Mouse (Mus musculus): ENCODE measurements around the gene Rap1gds1. TPM values are rescaled to one million over a fixed set of nuclear protein-coding genes. Genes with fewer than 3 reads are reported as not detected.

Gene Rap1gds1
- polyA plus RNA-seq, 1 experiment from 2014 or later, result 89.0 TPM

DNA sequence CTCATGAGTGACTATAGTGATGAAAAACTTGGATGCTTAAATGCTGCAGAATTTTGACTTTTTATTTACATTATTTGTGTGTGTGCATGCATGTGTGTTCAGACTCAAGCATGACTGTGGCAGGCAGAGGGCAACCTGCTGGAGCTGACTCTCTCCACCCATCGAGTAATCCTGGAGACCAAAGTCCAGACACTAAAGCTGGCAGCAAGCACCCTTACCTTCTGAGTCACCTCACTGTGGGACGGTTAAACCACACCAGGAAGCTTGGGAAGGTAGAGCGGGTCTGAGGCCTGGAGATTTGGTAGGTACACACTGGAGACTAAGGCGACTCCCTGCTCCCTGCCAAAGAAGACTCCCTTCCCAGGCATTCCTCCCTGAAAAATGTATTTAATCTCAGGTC is 38.0 kb downstream of the Rap1gds1 start:
- ATAC-seq (ENCODE audit: insufficient read depth, low FRiP score, low TSS enrichment) (no peak), DNase-seq (ENCODE audit: low spot score) (no peak)
- H3K9me3 ChIP-seq (ENCODE audit: control insufficient read depth, low read length), result no peaks in the 10 kb centered on the region
- H3K4me3 ChIP-seq (ENCODE audit: low read depth, low read length), result no peak overlapping the region
- H3K4me1 ChIP-seq (ENCODE audit: control insufficient read depth, insufficient read depth, low read length), result no peaks in the 10 kb centered on the region
- WGBS, result 94% methylated on average over 4 of the region's 4 CpGs
- no peak overlapping the region for H3K9ac ChIP-seq (ENCODE audit: low read length)
- H3K36me3 ChIP-seq (ENCODE audit: control insufficient read depth, insufficient read depth, low read length), result no peaks in the 10 kb centered on the region
- no peak overlapping the region for H3K27ac ChIP-seq (ENCODE audit: low read depth, low read length)
- no peaks in the 10 kb centered on the region for H3K27me3 ChIP-seq (ENCODE audit: control insufficient read depth, insufficient read depth, low read length)
- H3K4me2 ChIP-seq (ENCODE audit: low read depth), result no peak overlapping the region

DNA sequence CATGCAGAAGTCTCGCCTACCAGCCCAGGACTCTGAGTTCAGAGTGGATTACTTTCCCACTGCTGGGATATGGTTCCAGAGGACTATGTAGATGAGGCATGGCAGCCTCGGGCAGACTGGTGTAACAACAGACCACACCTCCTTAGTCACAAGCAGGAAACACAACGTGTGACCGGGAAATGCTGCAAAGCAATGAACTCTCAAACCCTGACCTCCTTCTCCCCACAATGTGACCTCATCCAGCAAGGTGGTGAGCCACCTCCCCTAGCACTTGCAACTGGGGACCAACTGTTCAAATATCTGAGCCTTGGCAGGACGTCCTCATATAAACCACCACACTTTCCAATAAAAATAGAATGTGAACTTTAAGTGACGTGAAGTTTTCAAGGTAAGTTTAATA is 41.8 kb downstream of the Rap1gds1 start:
- 82% methylated on average over 6 of the region's 6 CpGs for WGBS
- no peak overlapping the region for H3K4me2 ChIP-seq (ENCODE audit: low read depth)
- H3K27ac ChIP-seq (ENCODE audit: low read depth, low read length), result no peak overlapping the region
- no peaks in the 10 kb centered on the region for H3K36me3 ChIP-seq (ENCODE audit: control insufficient read depth, insufficient read depth, low read length)
- DNase-seq (ENCODE audit: low spot score) (no peak), ATAC-seq (ENCODE audit: insufficient read depth, low FRiP score, low TSS enrichment) (no peak)
- no peaks in the 10 kb centered on the region for H3K27me3 ChIP-seq (ENCODE audit: control insufficient read depth, insufficient read depth, low read length)
- no peak overlapping the region for H3K9ac ChIP-seq (ENCODE audit: low read length)
- H3K4me1 ChIP-seq (ENCODE audit: control insufficient read depth, insufficient read depth, low read length), result no peaks in the 10 kb centered on the region
- H3K9me3 ChIP-seq (ENCODE audit: control insufficient read depth, low read length), result no peaks in the 10 kb centered on the region
- no peak overlapping the region for H3K4me3 ChIP-seq (ENCODE audit: low read depth, low read length)

DNA sequence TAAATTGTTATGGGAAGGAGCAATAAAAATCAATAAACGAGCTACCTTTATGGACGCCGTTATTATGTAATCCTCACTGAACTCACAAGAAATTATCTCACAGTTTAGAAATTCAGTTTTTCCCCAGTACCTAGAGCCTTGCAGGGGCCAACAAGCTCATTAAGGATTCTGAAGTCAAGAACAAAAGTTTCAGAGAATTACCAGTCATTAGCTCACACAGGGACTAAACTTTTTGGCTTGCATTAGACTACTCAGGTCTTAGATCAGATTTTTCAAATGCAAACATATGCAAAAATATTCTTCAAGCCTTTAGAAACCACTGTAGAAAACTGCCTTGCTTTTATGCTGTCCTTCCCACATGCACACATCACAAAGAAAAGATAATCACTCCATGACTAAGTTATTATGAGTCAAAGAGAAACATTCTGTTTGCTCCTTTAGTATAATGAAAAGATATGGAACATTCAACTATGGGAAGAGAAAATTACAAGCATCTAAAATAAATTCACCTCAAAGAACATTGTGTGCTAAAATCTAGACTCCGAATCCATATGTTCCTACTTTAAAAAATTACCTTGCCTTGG is 44.3 kb downstream of the Rap1gds1 start:
- Histone ChIP-seq H3K27me3 (ENCODE audit: control insufficient read depth, insufficient read depth, low read length) (no peaks in the 10 kb centered on the region), H3K36me3 (ENCODE audit: control insufficient read depth, insufficient read depth, low read length) (no peaks in the 10 kb centered on the region), H3K4me3 (ENCODE audit: low read depth, low read length) (no peak overlapping the region), H3K4me2 (ENCODE audit: low read depth) (no peak overlapping the region), H3K9me3 (ENCODE audit: control insufficient read depth, low read length) (no peaks in the 10 kb centered on the region), H3K9ac (ENCODE audit: low read length) (no peak overlapping the region), H3K4me1 (ENCODE audit: control insufficient read depth, insufficient read depth, low read length) (no peaks in the 10 kb centered on the region), H3K27ac (ENCODE audit: low read depth, low read length) (no peak overlapping the region)
- ATAC-seq (ENCODE audit: insufficient read depth, low FRiP score, low TSS enrichment), result no peak
- WGBS, result 88% methylated on average over 4 of the region's 4 CpGs
- DNase-seq (ENCODE audit: low spot score), result no peak

DNA sequence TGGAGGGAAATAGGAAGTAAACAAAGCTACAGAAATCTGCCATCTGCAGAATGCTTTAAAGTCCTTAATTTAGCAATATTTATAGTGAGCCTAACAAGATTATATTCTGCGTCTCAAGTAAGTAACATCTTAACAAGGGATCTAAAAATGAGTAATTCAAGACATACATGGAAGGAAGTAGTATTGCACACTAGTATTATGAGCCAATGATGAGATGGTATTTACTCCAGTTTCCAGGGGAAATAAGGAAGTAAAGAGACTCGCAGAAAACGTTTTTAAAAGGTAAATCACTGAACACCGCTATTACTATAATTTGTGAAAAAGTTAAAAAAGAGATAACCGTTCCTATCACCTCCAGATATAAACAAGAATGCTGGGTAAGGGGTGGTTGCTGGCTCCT is 49.9 kb downstream of the Rap1gds1 start:
- Histone ChIP-seq H3K9me3 (ENCODE audit: control insufficient read depth, low read length) (no peaks in the 10 kb centered on the region), H3K4me2 (ENCODE audit: low read depth) (no peak overlapping the region), H3K36me3 (ENCODE audit: control insufficient read depth, insufficient read depth, low read length) (no peaks in the 10 kb centered on the region), H3K4me3 (ENCODE audit: low read depth, low read length) (no peak overlapping the region), H3K27ac (ENCODE audit: low read depth, low read length) (no peak overlapping the region), H3K9ac (ENCODE audit: low read length) (no peak overlapping the region), H3K4me1 (ENCODE audit: control insufficient read depth, insufficient read depth, low read length) (0 out of 2 replicates have a peak, but pooled peaks cover 2% of the 10 kb centered on the region), H3K27me3 (ENCODE audit: control insufficient read depth, insufficient read depth, low read length) (no peaks in the 10 kb centered on the region)
- ATAC-seq (ENCODE audit: insufficient read depth, low FRiP score, low TSS enrichment) (no peak), DNase-seq (ENCODE audit: low spot score) (no peak)
- WGBS, result 92% methylated on average over 5 of the region's 5 CpGs

DNA sequence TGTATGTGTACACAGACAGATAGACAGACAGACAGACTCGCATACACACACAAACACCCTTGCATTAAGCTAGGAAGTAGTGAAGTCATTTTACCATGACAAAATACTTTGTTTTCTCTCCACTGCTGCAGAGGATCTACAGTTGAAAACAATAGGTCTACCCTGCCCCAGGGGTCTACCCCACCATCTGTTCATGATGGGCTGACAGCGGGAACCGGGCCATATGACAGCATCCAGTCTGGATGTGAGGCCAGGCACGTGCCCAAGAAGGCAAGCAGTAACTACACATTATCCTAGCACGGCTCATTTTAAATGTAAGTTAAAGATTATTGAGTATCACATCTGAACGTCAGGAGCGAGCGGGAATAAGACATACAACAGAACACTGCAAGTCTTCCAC is 51.4 kb downstream of the Rap1gds1 start:
- H3K4me2 ChIP-seq (ENCODE audit: low read depth), result no peak overlapping the region
- no peaks in the 10 kb centered on the region for H3K27me3 ChIP-seq (ENCODE audit: control insufficient read depth, insufficient read depth, low read length)
- H3K36me3 ChIP-seq (ENCODE audit: control insufficient read depth, insufficient read depth, low read length), result no peaks in the 10 kb centered on the region
- H3K4me3 ChIP-seq (ENCODE audit: low read depth, low read length), result no peak overlapping the region
- 56% methylated on average over 8 of the region's 8 CpGs for WGBS
- 0 out of 2 replicates have a peak, but pooled peaks cover 2% of the 10 kb centered on the region for H3K4me1 ChIP-seq (ENCODE audit: control insufficient read depth, insufficient read depth, low read length)
- H3K27ac ChIP-seq (ENCODE audit: low read depth, low read length), result no peak overlapping the region
- no peaks in the 10 kb centered on the region for H3K9me3 ChIP-seq (ENCODE audit: control insufficient read depth, low read length)
- DNase-seq (ENCODE audit: low spot score), result peak; percentile 45
- no peak overlapping the region for H3K9ac ChIP-seq (ENCODE audit: low read length)
- ATAC-seq (ENCODE audit: insufficient read depth, low FRiP score, low TSS enrichment), result peak; percentile 82

DNA sequence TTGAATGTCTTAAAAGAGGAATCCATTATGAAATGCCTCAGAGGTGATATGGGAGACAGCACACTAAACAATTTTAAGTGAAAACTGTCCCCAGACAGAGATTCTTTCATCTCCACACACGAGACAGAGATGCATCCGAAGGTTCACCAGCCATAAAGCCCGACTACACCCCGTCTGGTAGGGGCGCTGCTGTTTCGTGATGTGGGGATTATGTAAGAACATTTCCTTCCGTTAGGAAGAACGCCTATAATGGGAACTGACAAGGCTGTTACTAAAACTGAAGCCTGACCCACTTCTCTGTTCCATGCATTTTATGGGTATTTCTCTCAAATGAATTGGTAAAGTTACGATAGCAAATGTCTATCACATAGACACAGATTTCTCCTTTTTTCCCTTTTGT is 62.6 kb downstream of the Rap1gds1 start:
- DNase-seq (ENCODE audit: low spot score) (no peak), ATAC-seq (ENCODE audit: insufficient read depth, low FRiP score, low TSS enrichment) (no peak)
- no peak overlapping the region for H3K4me3 ChIP-seq (ENCODE audit: low read depth, low read length)
- no peak overlapping the region for H3K9ac ChIP-seq (ENCODE audit: low read length)
- no peak overlapping the region for H3K4me2 ChIP-seq (ENCODE audit: low read depth)
- no peaks in the 10 kb centered on the region for H3K4me1 ChIP-seq (ENCODE audit: control insufficient read depth, insufficient read depth, low read length)
- H3K27me3 ChIP-seq (ENCODE audit: control insufficient read depth, insufficient read depth, low read length), result no peaks in the 10 kb centered on the region
- H3K27ac ChIP-seq (ENCODE audit: low read depth, low read length), result no peak overlapping the region
- WGBS, result 91% methylated on average over 9 of the region's 9 CpGs
- no peaks in the 10 kb centered on the region for H3K36me3 ChIP-seq (ENCODE audit: control insufficient read depth, insufficient read depth, low read length)
- no peaks in the 10 kb centered on the region for H3K9me3 ChIP-seq (ENCODE audit: control insufficient read depth, low read length)

DNA sequence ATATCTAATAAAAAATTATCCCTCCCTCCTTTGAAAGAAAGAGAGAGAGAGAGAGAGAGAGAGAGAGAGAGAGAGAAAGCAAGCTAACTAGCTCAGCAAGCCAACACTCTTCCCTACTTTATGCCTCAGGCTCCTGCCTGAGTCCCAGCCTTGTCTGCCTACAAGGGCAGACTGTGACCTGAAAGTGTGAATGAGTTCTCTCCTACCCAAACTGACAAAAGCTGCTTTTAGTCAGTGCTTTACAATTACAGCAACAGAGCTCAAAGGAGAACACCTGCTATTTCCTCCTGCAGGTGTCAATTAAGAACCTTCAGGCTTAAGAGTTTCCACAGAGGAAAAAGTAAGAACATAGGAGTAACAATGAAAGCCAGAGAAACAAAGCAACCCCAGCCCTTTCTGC is 69.3 kb downstream of the Rap1gds1 start:
- H3K27ac ChIP-seq (ENCODE audit: low read depth, low read length), result no peak overlapping the region
- no peak overlapping the region for H3K4me2 ChIP-seq (ENCODE audit: low read depth)
- no peak overlapping the region for H3K4me3 ChIP-seq (ENCODE audit: low read depth, low read length)
- no peak for ATAC-seq (ENCODE audit: insufficient read depth, low FRiP score, low TSS enrichment)
- no peaks in the 10 kb centered on the region for H3K9me3 ChIP-seq (ENCODE audit: control insufficient read depth, low read length)
- DNase-seq (ENCODE audit: low spot score), result no peak
- no peak overlapping the region for H3K9ac ChIP-seq (ENCODE audit: low read length)
- H3K4me1 ChIP-seq (ENCODE audit: control insufficient read depth, insufficient read depth, low read length), result no peaks in the 10 kb centered on the region
- no peaks in the 10 kb centered on the region for H3K36me3 ChIP-seq (ENCODE audit: control insufficient read depth, insufficient read depth, low read length)
- no peaks in the 10 kb centered on the region for H3K27me3 ChIP-seq (ENCODE audit: control insufficient read depth, insufficient read depth, low read length)

DNA sequence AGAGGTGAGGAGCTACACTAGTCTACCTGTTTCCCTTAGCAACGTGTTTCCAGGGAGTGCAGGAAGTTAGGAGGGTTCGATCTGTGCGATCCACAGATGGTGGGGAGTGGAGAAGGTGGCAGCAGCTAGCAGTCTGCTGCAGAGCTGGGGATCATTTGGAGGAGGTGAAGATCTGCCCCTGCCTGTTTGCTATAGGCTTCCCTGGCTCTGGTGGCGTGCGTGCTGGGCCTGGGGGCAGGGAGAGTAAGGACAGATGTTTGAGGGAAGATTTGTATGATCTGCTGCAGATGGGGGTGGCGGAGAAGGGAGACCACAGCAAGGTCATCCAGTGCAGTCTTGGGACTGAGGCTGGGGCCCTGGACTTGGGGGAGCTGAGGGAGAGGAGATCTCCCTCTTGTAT is 72.2 kb downstream of the Rap1gds1 start:
- WGBS, result 89% methylated on average over 6 of the region's 6 CpGs
- Histone ChIP-seq H3K27ac (ENCODE audit: low read depth, low read length) (no peak overlapping the region), H3K4me1 (ENCODE audit: control insufficient read depth, insufficient read depth, low read length) (no peaks in the 10 kb centered on the region), H3K4me2 (ENCODE audit: low read depth) (no peak overlapping the region), H3K36me3 (ENCODE audit: control insufficient read depth, insufficient read depth, low read length) (no peaks in the 10 kb centered on the region), H3K27me3 (ENCODE audit: control insufficient read depth, insufficient read depth, low read length) (no peaks in the 10 kb centered on the region), H3K9me3 (ENCODE audit: control insufficient read depth, low read length) (no peaks in the 10 kb centered on the region), H3K4me3 (ENCODE audit: low read depth, low read length) (no peak overlapping the region), H3K9ac (ENCODE audit: low read length) (no peak overlapping the region)
- no peak for ATAC-seq (ENCODE audit: insufficient read depth, low FRiP score, low TSS enrichment)
- DNase-seq (ENCODE audit: low spot score), result no peak

DNA sequence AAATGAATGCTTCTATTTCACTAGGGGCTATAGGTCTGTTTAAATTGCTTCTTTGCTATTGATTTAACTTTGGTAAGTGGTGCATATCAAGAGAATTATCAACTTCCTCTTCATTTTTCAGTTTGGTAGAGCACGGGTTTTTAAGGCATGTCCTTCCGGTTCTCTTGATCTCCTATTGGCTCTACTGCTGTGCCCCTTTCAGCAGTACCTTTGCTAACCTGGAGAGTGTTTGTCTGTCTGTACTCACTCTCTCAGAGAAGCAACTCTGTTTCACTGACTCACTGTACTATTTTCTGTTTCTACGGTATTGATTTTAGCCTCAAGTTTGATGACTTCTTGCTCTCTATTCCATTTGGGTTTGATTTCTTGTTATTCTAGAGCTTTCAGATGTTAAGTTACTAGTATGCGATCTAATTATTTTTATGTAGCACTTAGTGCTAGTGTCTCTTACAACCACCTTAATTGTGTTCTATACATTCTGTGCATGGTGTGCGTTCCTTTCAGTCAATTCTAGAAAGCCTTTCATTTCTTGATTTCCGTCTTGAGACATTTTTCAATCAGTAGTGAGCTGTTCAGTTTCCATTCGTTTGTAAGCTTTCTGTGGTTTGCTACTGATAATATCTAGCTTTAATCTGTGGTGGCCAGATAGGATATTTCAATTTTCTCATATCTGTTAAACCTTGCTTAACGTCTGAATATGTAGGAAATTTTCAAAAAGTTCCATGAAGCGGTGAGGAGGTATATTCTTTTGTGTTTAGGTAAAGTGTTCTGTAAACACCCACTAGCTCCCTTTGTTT is 74.7 kb downstream of the Rap1gds1 start:
- Histone ChIP-seq H3K9me3 (ENCODE audit: control insufficient read depth, low read length) (no peaks in the 10 kb centered on the region), H3K4me1 (ENCODE audit: control insufficient read depth, insufficient read depth, low read length) (no peaks in the 10 kb centered on the region), H3K27ac (ENCODE audit: low read depth, low read length) (no peak overlapping the region), H3K4me3 (ENCODE audit: low read depth, low read length) (no peak overlapping the region), H3K4me2 (ENCODE audit: low read depth) (no peak overlapping the region), H3K27me3 (ENCODE audit: control insufficient read depth, insufficient read depth, low read length) (no peaks in the 10 kb centered on the region), H3K36me3 (ENCODE audit: control insufficient read depth, insufficient read depth, low read length) (peaks cover 3% of the 10 kb centered on the region; the same call in 1 of the 2 replicates), H3K9ac (ENCODE audit: low read length) (no peak overlapping the region)
- ATAC-seq (ENCODE audit: insufficient read depth, low FRiP score, low TSS enrichment), result no peak
- 95% methylated on average over 9 of the region's 9 CpGs for WGBS
- no peak for DNase-seq (ENCODE audit: low spot score)
